Mouse (Mus musculus) skeletal muscle tissue, adult 2 months (tissue): ENCODE results near the gene Cyb5b.
"Not testable (repeated sequence)": the region's sequence is repeated elsewhere in the genome, so short reads cannot be mapped to it uniquely, and the experiment has no call there.

Source experiments
- DNase-seq: peaks from one replicate; pipeline ENCODE4 v3.0.0-alpha.2; 2012; ENCODE audit warnings: low read depth, low spot score

Cyb5b gene

GRCm38 (mm10) chr8:107150404-107151157 is at the start of gene Cyb5b:
Cyb5b (plus strand) TSS chr8:107150640.
- DNase-seq = peak; percentile 96

GRCm38 (mm10) chr8:107104547-107104946 is 45.9 kb upstream of the Cyb5b start:
- peak; percentile 58 for DNase-seq

GRCm38 (mm10) chr8:107108089-107108488 is 42.4 kb upstream of the Cyb5b start:
- not testable (repeated sequence) for DNase-seq

GRCm38 (mm10) chr8:107108978-107109720 is 41.3 kb upstream of the Cyb5b start:
- DNase-seq = no peak

GRCm38 (mm10) chr8:107109816-107110435 is 40.5 kb upstream of the Cyb5b start:
- DNase-seq = no peak

GRCm38 (mm10) chr8:107110629-107111330 is 39.7 kb upstream of the Cyb5b start:
- DNase-seq = no peak

- no peak for DNase-seq
Measured at GRCm38 (mm10) chr8:107111340-107112105, 38.9 kb upstream of the Cyb5b start.

- DNase-seq = no peak
Measured at GRCm38 (mm10) chr8:107113209-107113608, 37.2 kb upstream of the Cyb5b start.

- DNase-seq = no peak
Measured at GRCm38 (mm10) chr8:107114150-107115007, 36.1 kb upstream of the Cyb5b start.

GRCm38 (mm10) chr8:107115008-107115320 is 35.5 kb upstream of the Cyb5b start:
- DNase-seq = no peak

- DNase-seq = peak; percentile 74
Measured at GRCm38 (mm10) chr8:107116023-107116422, 34.4 kb upstream of the Cyb5b start.

- no peak for DNase-seq
Measured at GRCm38 (mm10) chr8:107117019-107117418, 33.4 kb upstream of the Cyb5b start.

- peak; percentile 53 for DNase-seq
Measured at GRCm38 (mm10) chr8:107118803-107119233, 31.6 kb upstream of the Cyb5b start.

- DNase-seq = no peak
Measured at GRCm38 (mm10) chr8:107119412-107119811, 31.0 kb upstream of the Cyb5b start.

GRCm38 (mm10) chr8:107120806-107121205 is 29.6 kb upstream of the Cyb5b start:
- DNase-seq = no peak

GRCm38 (mm10) chr8:107121681-107122291 is 28.7 kb upstream of the Cyb5b start:
- DNase-seq = no peak

GRCm38 (mm10) chr8:107123063-107123614 is 27.3 kb upstream of the Cyb5b start:
- no peak for DNase-seq

GRCm38 (mm10) chr8:107124343-107124742 is 26.1 kb upstream of the Cyb5b start:
- no peak for DNase-seq
